Mouse (Mus musculus): ENCODE measurements around the gene Mlf2. TPM values are rescaled to one million over a fixed set of nuclear protein-coding genes. Genes with fewer than 3 reads are reported as not detected.

Mlf2 gene
- total and polyA plus RNA-seq, 3 experiments: 116 to 203 (median 124) TPM

DNA sequence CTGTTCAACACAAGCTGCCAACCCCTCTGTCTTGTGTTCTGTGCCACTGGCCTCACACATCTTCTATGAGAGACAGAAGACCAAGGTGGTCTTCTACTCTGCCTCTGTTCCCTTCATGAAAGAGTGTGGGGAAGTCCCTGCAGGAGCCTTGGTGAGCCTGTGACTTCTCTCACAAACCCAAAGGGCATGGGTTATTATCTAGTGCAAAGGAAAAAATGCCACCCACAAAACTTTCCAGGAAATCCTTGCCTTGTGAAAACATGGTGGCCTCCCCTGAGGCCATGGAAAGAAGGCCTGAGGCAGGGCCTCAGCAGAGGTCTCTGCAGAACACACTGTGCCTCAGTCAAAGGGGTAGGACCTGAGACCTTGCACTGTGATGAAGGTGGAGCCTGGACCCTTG is 29.3 kb upstream of the Mlf2 start:
- no peaks in the 10 kb centered on the region for H3K27me3 ChIP-seq (replicated peaks)
- H3K9ac ChIP-seq (ENCODE audit: insufficient read depth, low read depth): no peak overlapping the region
- DNase-seq (ENCODE audit: extremely low read depth): peak; percentile 58
- TF ChIP-seq BHLHE40 (IDR thresholded peaks at IDR 0.05; ENCODE audit: low read depth, low read length) (peak; percentile 46), NELFE (IDR thresholded peaks at IDR 0.05; ENCODE audit: low read depth, low read length) (no peak), ZNF384 (IDR thresholded peaks at IDR 0.05; ENCODE audit: low read depth, low read length) (no peak), ZC3H11A (IDR thresholded peaks at IDR 0.05; ENCODE audit: low read depth, low read length) (no peak), ETS1 (conservative IDR thresholded peaks at IDR 0.05; ENCODE audit: low read depth, low read length) (peak; percentile 42; the same call in 1 of the 2 replicates)
- H3K79me2 ChIP-seq (replicated peaks; ENCODE audit: control insufficient read depth, extremely low read depth, insufficient read depth, poor library complexity, severe bottlenecking): no peaks in the 10 kb centered on the region
- in situ Hi-C loops (cut with MboI; ENCODE audit: low pct_ligation_motif_present, low pct_unique_long_range_greater_than_20kb, low sequenced_read_pairs): loop anchor here (5.0 kb wide), 1 partner anchor 35 kb away; no protein-coding TSS in a partner anchor
- H3K36me3 ChIP-seq (replicated peaks in 1 of 2; ENCODE audit: control insufficient read depth in 1 of 2, insufficient read depth in 1 of 2, low read length in 1 of 2): no peaks in the 10 kb centered on the region
- dilution Hi-C loops (cut with MboI; ENCODE audit: extremely low pct_ligation_motif_present, extremely low pct_unique_long_range_greater_than_20kb, low sequenced_read_pairs): no loop called here
- peak overlapping the region; percentile 79 for H3K27ac ChIP-seq (ENCODE audit: insufficient read depth, low read depth)
- no peak overlapping the region for H3K4me3 ChIP-seq (replicated peaks in 1 of 3; ENCODE audit: low read depth in 2 of 3, low read length in 2 of 3, poor library complexity in 1 of 3)
- 0 out of 2 replicates have a peak overlapping the region, but pooled peaks have one; percentile 13 for H3K4me2 ChIP-seq (ENCODE audit: insufficient read depth, low read depth, poor library complexity, severe bottlenecking)
- H3K9me3 ChIP-seq (replicated peaks; ENCODE audit: low read length): no peaks in the 10 kb centered on the region
- H3K4me1 ChIP-seq (ENCODE audit: control insufficient read depth in 1 of 2, insufficient read depth in 2 of 2): peaks cover 23 to 70% of the 10 kb centered on the region in 2 experiments

DNA sequence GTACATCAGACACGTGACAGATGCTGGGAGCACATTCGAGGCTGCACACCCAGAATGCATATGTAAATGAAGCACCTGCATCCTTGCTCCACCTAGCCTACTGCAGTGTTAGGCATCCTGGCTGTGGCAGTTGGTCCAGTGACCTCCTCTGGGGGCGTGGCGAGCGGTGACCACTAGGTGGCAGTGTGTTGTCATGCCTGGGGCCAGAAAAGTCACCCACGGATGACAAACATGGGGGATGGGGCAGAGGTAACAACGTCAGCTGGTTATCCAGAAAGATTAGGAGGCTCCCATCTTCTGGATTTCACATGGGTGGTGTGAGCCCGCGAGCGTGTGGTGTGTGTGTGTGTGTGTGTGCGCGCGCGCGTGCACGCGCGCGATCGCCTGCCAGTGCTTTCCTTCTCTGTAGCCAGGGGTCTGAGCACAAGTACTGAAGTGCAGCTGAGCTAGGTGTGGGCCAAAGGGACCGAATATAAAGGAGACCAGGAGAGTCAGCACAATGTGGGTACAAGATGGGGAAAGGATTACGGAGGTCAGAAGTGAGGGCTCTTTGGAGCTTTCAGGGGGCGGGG is 27.5 kb upstream of the Mlf2 start:
- no peaks in the 10 kb centered on the region for H3K36me3 ChIP-seq (replicated peaks in 1 of 2; ENCODE audit: control insufficient read depth in 1 of 2, insufficient read depth in 1 of 2, low read length in 1 of 2)
- in situ Hi-C loops (cut with MboI; ENCODE audit: low pct_ligation_motif_present, low pct_unique_long_range_greater_than_20kb, low sequenced_read_pairs): loop anchor here (5.0 kb wide), 1 partner anchor 36 kb away; no protein-coding TSS in a partner anchor
- H3K4me2 ChIP-seq (ENCODE audit: insufficient read depth, low read depth, poor library complexity, severe bottlenecking): peak overlapping the region; percentile 65
- H3K9me3 ChIP-seq (replicated peaks; ENCODE audit: low read length): no peaks in the 10 kb centered on the region
- H3K4me1 ChIP-seq (ENCODE audit: control insufficient read depth in 1 of 2, insufficient read depth in 2 of 2): peaks cover 25 to 73% of the 10 kb centered on the region in 2 experiments
- dilution Hi-C loops (cut with MboI; ENCODE audit: extremely low pct_ligation_motif_present, extremely low pct_unique_long_range_greater_than_20kb, low sequenced_read_pairs): no loop called here
- peak overlapping the region; percentile 29 to 56 (median 47) for H3K4me3 ChIP-seq (replicated peaks in 1 of 3; ENCODE audit: low read depth in 2 of 3, low read length in 2 of 3, poor library complexity in 1 of 3)
- H3K79me2 ChIP-seq (replicated peaks; ENCODE audit: control insufficient read depth, extremely low read depth, insufficient read depth, poor library complexity, severe bottlenecking): no peaks in the 10 kb centered on the region
- peak overlapping the region; percentile 64 for H3K9ac ChIP-seq (ENCODE audit: insufficient read depth, low read depth)
- no peaks in the 10 kb centered on the region for H3K27me3 ChIP-seq (replicated peaks)
- DNase-seq (ENCODE audit: extremely low read depth): peak; percentile 94
- no peak for TF ChIP-seq MAFK (IDR thresholded peaks at IDR 0.05; ENCODE audit: insufficient replicate concordance, low read length)
- TF ChIP-seq CTCF (conservative IDR thresholded peaks at IDR 0.05 in 1 of 2, IDR thresholded peaks at IDR 0.05 in 1 of 2; ENCODE audit: low read depth in 2 of 2, low read length in 2 of 2): peak; percentile 48 to 98
- 0 out of 2 replicates have a peak, but pooled peaks have one; percentile 54 for TF ChIP-seq ETS1 (conservative IDR thresholded peaks at IDR 0.05; ENCODE audit: low read depth, low read length)
- TF ChIP-seq UBTF (IDR thresholded peaks at IDR 0.05; ENCODE audit: low read depth, low read length): no peak
- peak; percentile 88 for TF ChIP-seq RAD21 (IDR thresholded peaks at IDR 0.05; ENCODE audit: low read depth, low read length)
- TF ChIP-seq MYC (IDR thresholded peaks at IDR 0.05; ENCODE audit: low read depth, low read length): peak; percentile 25; the same call in 1 of the 2 replicates
- 0 out of 2 replicates have a peak, but pooled peaks have one; percentile 23 for TF ChIP-seq ZNF384 (IDR thresholded peaks at IDR 0.05; ENCODE audit: low read depth, low read length)
- TF ChIP-seq SMC3 (IDR thresholded peaks at IDR 0.05; ENCODE audit: low read depth, low read length): peak; percentile 89
- no peak for TF ChIP-seq ZC3H11A (IDR thresholded peaks at IDR 0.05; ENCODE audit: low read depth, low read length)
- peak; percentile 38; the same call in 1 of the 2 replicates for TF ChIP-seq MXI1 (IDR thresholded peaks at IDR 0.05; ENCODE audit: low read depth, low read length)
- TF ChIP-seq BHLHE40 (IDR thresholded peaks at IDR 0.05; ENCODE audit: low read depth, low read length): peak; percentile 92
- TF ChIP-seq CHD2 (IDR thresholded peaks at IDR 0.05; ENCODE audit: low read length): peak; percentile 82
- TF ChIP-seq ELF1 (IDR thresholded peaks at IDR 0.05; ENCODE audit: low read depth, low read length): peak; percentile 23; the same call in 1 of the 2 replicates
- TF ChIP-seq EP300 (IDR thresholded peaks at IDR 0.05; ENCODE audit: low read length): no peak
- no peak for TF ChIP-seq ZMIZ1 (IDR thresholded peaks at IDR 0.05; ENCODE audit: low read depth, low read length)
- TF ChIP-seq IRF4 (IDR thresholded peaks at IDR 0.05; ENCODE audit: low read depth, low read length): peak; percentile 40; the same call in 1 of the 2 replicates
- TF ChIP-seq SIN3A (IDR thresholded peaks at IDR 0.05; ENCODE audit: low read length): peak; percentile 63; the same call in 1 of the 2 replicates
- TF ChIP-seq MAX (IDR thresholded peaks at IDR 0.05; ENCODE audit: low read length): 0 out of 2 replicates have a peak, but pooled peaks have one; percentile 11
- H3K27ac ChIP-seq (ENCODE audit: insufficient read depth, low read depth): peak overlapping the region; percentile 61

All from CH12.LX (cell line).